Mouse (Mus musculus) CH12.LX (cell line): ENCODE data around the gene Fnbp1. TPM values are rescaled to one million over a fixed set of nuclear protein-coding genes. Genes with fewer than 3 reads are reported as not detected.
A peak's percentile ranks its signal among the peaks of the same experiment; 100 is the strongest.

Experiments
- DNase-seq: peaks from one replicate; pipeline ENCODE4 v3.0.0-alpha.2; 2013; ENCODE audit errors: extremely low read depth
- H3K27ac ChIP-seq: 2 replicates; pipeline ENCODE4 v1.5.1; 2012; ENCODE audit warnings: low read depth, mild to moderate bottlenecking, control low read depth, moderate library complexity; ENCODE audit not compliant: insufficient read depth
- H3K27me3 ChIP-seq: replicated peaks from 2 replicates; pipeline ENCODE3; 2012; ENCODE audit warnings: inconsistent platforms
- H3K36me3 ChIP-seq, 2 experiments: replicated peaks in 1 of 2; 2 replicates each; pipeline versions ENCODE3 to v1.6.1; 2012; ENCODE audit warnings: inconsistent platforms in 1 of 2, low read length in 1 of 2, mild to moderate bottlenecking in 1 of 2, mixed read lengths in 1 of 2, moderate library complexity in 1 of 2; ENCODE audit not compliant: control insufficient read depth in 1 of 2, insufficient read depth in 1 of 2
- H3K4me1 ChIP-seq, 2 experiments: 2 replicates each; pipeline ENCODE4 v1.6.1; 2012; ENCODE audit warnings: inconsistent platforms in 1 of 2, moderate library complexity in 1 of 2; ENCODE audit not compliant: insufficient read depth in 2 of 2, control insufficient read depth in 1 of 2
- H3K4me2 ChIP-seq: 2 replicates; pipeline ENCODE4 v1.6.1; 2012; ENCODE audit warnings: low read depth, mild to moderate bottlenecking, control low read depth; ENCODE audit not compliant: poor library complexity, insufficient read depth, severe bottlenecking
- H3K4me3 ChIP-seq, 3 experiments: fragments of 150-350 bp in 1 of 3; sonication (generic) in 1 of 3; replicated peaks in 1 of 3; 2 replicates each; pipeline versions ENCODE3 to v1.5.1; 2011 to 2012; ENCODE audit warnings: low read depth in 2 of 3, low read length in 2 of 3, mild to moderate bottlenecking in 2 of 3, moderate library complexity in 2 of 3, control low read depth in 1 of 3, improper control_type of control experiment in 1 of 3, inconsistent platforms in 1 of 3, mixed read lengths in 1 of 3; ENCODE audit not compliant: poor library complexity in 1 of 3
- H3K79me2 ChIP-seq: replicated peaks from 2 replicates; pipeline ENCODE4 v1.6.1; 2012; ENCODE audit warnings: mild to moderate bottlenecking, moderate library complexity; ENCODE audit not compliant: control insufficient read depth, poor library complexity, insufficient read depth, severe bottlenecking; ENCODE audit errors: extremely low read depth
- H3K9ac ChIP-seq: 2 replicates; pipeline ENCODE4 v1.6.1; 2012; ENCODE audit warnings: low read depth, mild to moderate bottlenecking, control low read depth, moderate library complexity; ENCODE audit not compliant: insufficient read depth
- H3K9me3 ChIP-seq: replicated peaks from 2 replicates; pipeline ENCODE3; 2012; ENCODE audit warnings: low read length, inconsistent platforms, mixed read lengths
- CHD1 ChIP-seq: IDR thresholded peaks from 2 replicates; pipeline ENCODE4 v1.6.1; 2012; ENCODE audit warnings: low read depth, low read length, improper control_type of control experiment, inconsistent platforms
- CHD2 ChIP-seq: IDR thresholded peaks from 2 replicates; pipeline ENCODE4 v1.6.1; 2011; ENCODE audit warnings: low read length, improper control_type of control experiment
- EP300 ChIP-seq: IDR thresholded peaks from 2 replicates; pipeline ENCODE4 v1.6.1; 2011; ENCODE audit warnings: low read length, improper control_type of control experiment
- ETS1 ChIP-seq: conservative IDR thresholded peaks from 2 replicates; pipeline ENCODE4 v1.6.1; 2012; ENCODE audit warnings: low read depth, mild to moderate bottlenecking, inconsistent platforms, low read length, improper control_type of control experiment, moderate library complexity
- JUND ChIP-seq: conservative IDR thresholded peaks from 2 replicates; pipeline ENCODE4 v1.6.1; 2011; ENCODE audit warnings: low read depth, low read length, improper control_type of control experiment
- MAX ChIP-seq: IDR thresholded peaks from 2 replicates; pipeline ENCODE4 v1.6.1; 2011; ENCODE audit warnings: low read length, improper control_type of control experiment
- MAZ ChIP-seq: IDR thresholded peaks from 2 replicates; pipeline ENCODE4 v1.6.1; 2012; ENCODE audit warnings: low read depth, mild to moderate bottlenecking, inconsistent platforms, low read length, improper control_type of control experiment, moderate library complexity
- MXI1 ChIP-seq: IDR thresholded peaks from 2 replicates; pipeline ENCODE4 v1.6.1; 2011; ENCODE audit warnings: mild to moderate bottlenecking, low read depth, low read length, improper control_type of control experiment
- MYC ChIP-seq: IDR thresholded peaks from 2 replicates; pipeline ENCODE4 v1.6.1; 2011; ENCODE audit warnings: low read depth, mild to moderate bottlenecking, improper control_type of control experiment, low read length
- NELFE ChIP-seq: IDR thresholded peaks from 2 replicates; pipeline ENCODE4 v1.6.1; 2011; ENCODE audit warnings: low read depth, low read length, improper control_type of control experiment
- PAX5 ChIP-seq: IDR thresholded peaks from 2 replicates; pipeline ENCODE4 v1.6.1; 2012; ENCODE audit warnings: low read length, inconsistent platforms, mixed read lengths
- USF1 ChIP-seq: IDR thresholded peaks from 2 replicates; pipeline ENCODE4 v1.6.1; 2014; ENCODE audit warnings: low read depth, mild to moderate bottlenecking, inconsistent platforms, low read length, improper control_type of control experiment
- ZKSCAN1 ChIP-seq: IDR thresholded peaks from 2 replicates; pipeline ENCODE4 v1.6.1; 2012; ENCODE audit warnings: low read depth, inconsistent platforms, low read length, improper control_type of control experiment, borderline replicate concordance
- dilution Hi-C: fragments of 300-500 bp; cut with MboI; formaldehyde crosslinking; loops from 2 replicates; pipeline ENCODE4 v1.14.3; 2020; ENCODE audit warnings: low sequenced_read_pairs; ENCODE audit not compliant: extremely low pct_unique_long_range_greater_than_20kb, extremely low pct_ligation_motif_present
- in situ Hi-C: fragments of 300-500 bp; cut with MboI; formaldehyde crosslinking; loops from 3 replicates; pipeline ENCODE4 v1.14.3; 2019; ENCODE audit warnings: low sequenced_read_pairs, low pct_ligation_motif_present, low pct_unique_long_range_greater_than_20kb, mixed read lengths
- polyA plus RNA-seq: library from polyadenylated mRNA; unstranded; fragments of >175 nt; gene quantifications from 2 replicates; pipeline ENCODE4 v1.2.1, GENCODE M21; 2012; ENCODE audit warnings: low read depth; ENCODE audit not compliant: insufficient read length
- total RNA-seq, 2 experiments: library from RNA; depleted of rRNA; stranded (reverse); fragments of 300-350 nt in 1 of 2; fragments of >200 nt in 1 of 2; gene quantifications; 2 replicates each; pipeline ENCODE4 v1.2.3; 2012 to 2014

The Fnbp1 gene
- total and polyA plus RNA-seq, 3 experiments, result 29.6 to 133 (median 50.5) TPM

- Histone ChIP-seq H3K27ac (peak overlapping the region; percentile 65), H3K36me3 (peaks cover 44 to 88% of the 10 kb centered on the region in 2 experiments), H3K79me2 (peaks cover 24% of the 10 kb centered on the region)
- dilution Hi-C loops, result no loop called here
- peak; percentile 46 for DNase-seq
- in situ Hi-C loops, result no loop called here
- peak; percentile 45; the same call in 1 of the 2 replicates for TF ChIP-seq CHD1
- no peak for TF ChIP-seq EP300
- peak; percentile 17; the same call in 1 of the 2 replicates for TF ChIP-seq CHD2
- TF ChIP-seq MAZ, result 0 out of 2 replicates have a peak, but pooled peaks have one; percentile 45
- TF ChIP-seq NELFE, result no peak
- no peak for TF ChIP-seq ZKSCAN1
- no peak for TF ChIP-seq MAX
- TF ChIP-seq ETS1, result peak; percentile 22; the same call in 1 of the 2 replicates
- TF ChIP-seq USF1, result no peak
- TF ChIP-seq MXI1, result peak; percentile 7; the same call in 1 of the 2 replicates
- TF ChIP-seq, all 38 proteins: peak for 5
- H3K4me1 ChIP-seq, result peaks cover 27 to 88% of the 10 kb centered on the region in 2 experiments
- no peak overlapping the region for H3K4me3 ChIP-seq
- H3K9me3 ChIP-seq, result peaks cover 8% of the 10 kb centered on the region
- H3K27me3 ChIP-seq, result no peaks in the 10 kb centered on the region
- peak overlapping the region; percentile 7; the same call in 1 of the 2 replicates for H3K4me2 ChIP-seq
- H3K9ac ChIP-seq, result no peak overlapping the region
These were observed 53.8 kb downstream of the Fnbp1 start for GRCm38 (mm10) chr2:31087663-31088661.

DNA sequence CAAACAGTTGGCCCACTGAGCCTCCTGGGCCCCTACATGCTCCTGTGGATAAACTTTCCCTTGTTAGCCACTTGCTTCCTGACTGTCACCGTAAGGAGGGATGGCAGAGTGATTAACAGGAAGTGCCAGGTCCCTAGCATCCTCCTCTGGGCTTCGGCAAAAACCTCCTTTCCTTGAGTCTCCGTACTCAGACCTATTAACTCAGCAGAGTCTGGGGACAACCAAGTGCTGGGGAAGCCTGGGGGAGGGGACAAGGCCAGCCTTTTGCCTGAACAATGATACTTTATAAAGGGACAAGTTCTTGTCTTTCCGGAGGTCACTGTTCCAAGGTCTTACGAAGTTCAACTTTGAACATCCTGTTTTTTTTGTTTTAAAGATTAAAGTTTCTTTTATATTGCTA lies 54.7 kb downstream of the Fnbp1 start:
- DNase-seq, result no peak
- H3K4me1 ChIP-seq, result peaks cover 30 to 91% of the 10 kb centered on the region in 2 experiments
- peaks cover 37 to 81% of the 10 kb centered on the region in 2 experiments for H3K36me3 ChIP-seq
- H3K4me2 ChIP-seq, result no peak overlapping the region
- peaks cover 24% of the 10 kb centered on the region for H3K79me2 ChIP-seq
- H3K4me3 ChIP-seq, result no peak overlapping the region
- dilution Hi-C loops, result no loop called here
- TF ChIP-seq CHD1, result no peak
- no peak for TF ChIP-seq MYC
- no peak for TF ChIP-seq PAX5
- no peak for TF ChIP-seq JUND
- TF ChIP-seq, all 38 proteins: peak for 0
- in situ Hi-C loops, result no loop called here
- no peak overlapping the region for H3K9ac ChIP-seq
- H3K27me3 ChIP-seq, result no peaks in the 10 kb centered on the region
- H3K27ac ChIP-seq, result 0 out of 2 replicates have a peak overlapping the region, but pooled peaks have one; percentile 40
- peaks cover 8% of the 10 kb centered on the region for H3K9me3 ChIP-seq
